Mouse (Mus musculus) layer of hippocampus, adult 8-10 months (tissue): ENCODE data around the gene Avpr1b. TPM values are rescaled to one million over a fixed set of nuclear protein-coding genes. Genes with fewer than 3 reads are reported as not detected.
"Not testable (repeated sequence)": the region's sequence is repeated elsewhere in the genome, so short reads cannot be mapped to it uniquely, and the experiment has no call there.

Source experiments
- DNase-seq, 2 experiments: peaks; one replicate each; pipeline ENCODE4 v3.0.0; 2022; ENCODE audit warnings: low spot score in 2 of 2
- total RNA-seq, 4 experiments: library from RNA; stranded (reverse); gene quantifications; 2 replicates each; pipeline ENCODE4 v1.2.4; 2022

Gene Avpr1b
- under 1 TPM; 0.27 to 0.49 (median 0.40) TPM for total RNA-seq

DNA sequence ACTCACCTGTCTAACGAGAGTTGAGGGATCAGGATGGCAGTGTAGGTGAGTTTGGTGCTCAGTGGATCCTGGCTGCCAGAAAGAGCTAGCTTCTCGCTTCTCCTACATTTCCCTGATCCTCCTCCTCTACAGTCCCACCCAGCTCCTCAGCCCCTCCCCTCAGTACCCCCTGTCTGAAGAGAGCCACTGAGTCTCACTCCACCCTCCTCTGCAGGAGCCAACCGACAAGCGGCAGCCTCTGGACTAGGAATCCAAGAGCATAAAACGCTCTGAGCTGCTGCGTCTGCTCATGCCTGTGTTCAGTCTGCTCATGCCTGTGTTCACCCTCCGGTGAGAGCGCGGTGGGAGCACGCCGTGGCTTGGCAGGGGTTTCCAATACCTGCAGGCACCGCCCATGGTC, at the start of gene Avpr1b:
Gene Avpr1b, plus strand, starts transcription at position 335 of the 400 bp plus-strand sequence.
- DNase-seq: no peak

DNA sequence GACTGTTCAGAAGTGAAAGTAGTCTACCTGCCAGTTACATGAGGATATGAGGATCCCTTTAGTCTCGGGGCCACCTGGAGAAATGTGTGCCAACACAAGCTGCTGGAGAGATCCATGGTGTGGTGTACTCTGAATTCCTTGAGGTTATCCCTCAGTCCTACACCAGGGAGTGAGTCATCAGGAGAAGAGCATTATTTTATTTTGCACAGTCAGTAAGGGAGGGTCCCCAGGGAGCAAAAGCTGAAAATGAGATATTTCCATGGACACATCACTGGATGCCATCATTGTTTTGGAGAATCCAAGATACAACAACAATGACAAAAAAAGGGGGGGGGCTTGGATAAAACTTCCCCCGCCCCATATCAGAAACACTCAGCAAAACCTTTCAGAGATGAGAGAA, 47.1 kb upstream of the Avpr1b start:
- no peak for DNase-seq

DNA sequence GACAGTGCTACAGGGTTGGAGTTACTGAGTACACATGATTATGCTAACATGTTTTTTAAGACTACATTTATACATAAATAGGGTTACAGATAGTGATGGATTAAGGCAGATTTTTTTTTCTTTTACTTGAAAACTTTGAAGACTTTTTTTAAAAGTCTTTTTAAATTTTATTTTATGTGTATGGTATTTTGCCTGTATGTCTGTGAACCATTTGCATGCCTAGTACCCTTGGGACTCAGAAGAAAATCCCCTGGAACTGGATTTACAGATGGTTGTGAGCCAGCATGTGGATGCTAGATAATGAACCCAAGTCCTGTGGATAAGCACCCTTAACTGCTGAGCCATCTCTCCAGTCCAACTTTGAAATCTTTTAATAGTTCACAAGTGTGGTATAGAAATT, 45.6 kb upstream of the Avpr1b start:
- DNase-seq: no peak

DNA sequence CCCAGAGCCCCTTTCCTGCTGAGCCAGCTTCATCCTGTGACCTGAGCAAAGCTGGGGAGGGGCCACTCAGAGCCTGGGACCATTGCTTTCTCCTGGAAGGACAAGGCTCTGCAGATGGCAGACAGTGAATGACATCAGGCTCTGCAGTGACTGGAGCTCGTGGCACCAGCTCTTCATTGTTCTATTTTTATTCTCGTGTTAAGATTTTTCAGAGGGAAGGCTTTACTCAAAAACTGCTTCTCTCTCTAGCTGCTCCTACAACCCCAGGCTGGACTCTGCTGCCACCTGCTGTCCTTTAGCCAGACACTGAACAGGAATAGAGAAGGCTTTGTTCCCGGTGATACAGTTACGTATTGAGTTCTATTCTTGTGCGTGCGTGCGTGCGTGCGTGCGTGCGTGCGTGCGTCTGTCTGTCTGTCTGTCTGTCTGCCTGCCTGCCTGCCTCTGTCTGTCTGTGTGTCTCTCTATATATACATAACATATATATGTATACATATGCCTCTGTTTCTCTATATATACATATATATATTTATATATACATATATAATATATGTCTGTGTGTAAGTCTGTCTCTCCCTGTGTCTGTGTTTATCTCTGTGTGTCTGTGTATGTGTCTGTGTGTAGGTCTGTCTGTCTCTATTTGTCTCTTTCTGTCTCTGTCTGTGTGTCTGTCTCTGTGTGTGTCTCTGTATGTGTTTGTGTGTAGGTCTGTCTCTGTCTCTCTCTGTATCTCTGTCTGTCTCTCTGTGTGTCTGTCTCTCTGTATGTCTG, 43.8 kb upstream of the Avpr1b start:
- peak; percentile 81 to 84 for DNase-seq

DNA sequence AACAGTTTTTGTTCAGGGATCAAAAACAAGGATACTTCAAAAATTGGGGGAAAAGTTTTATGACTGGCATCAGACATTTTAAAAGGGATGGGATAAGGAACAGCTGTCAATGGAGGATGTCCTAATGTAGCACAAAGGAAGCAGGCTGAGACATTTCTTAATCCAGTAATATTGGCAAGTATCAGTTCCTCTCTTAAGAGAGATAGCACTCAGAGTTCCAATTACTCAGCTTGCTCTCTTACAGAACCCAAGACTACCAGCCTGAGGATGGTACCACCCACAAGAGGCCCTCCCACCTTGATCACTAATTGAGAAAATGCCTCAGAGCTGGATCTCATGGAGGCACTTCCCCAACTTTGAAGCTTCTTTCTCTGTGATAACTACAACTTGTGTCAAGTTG, 38.5 kb upstream of the Avpr1b start:
- DNase-seq: no peak

DNA sequence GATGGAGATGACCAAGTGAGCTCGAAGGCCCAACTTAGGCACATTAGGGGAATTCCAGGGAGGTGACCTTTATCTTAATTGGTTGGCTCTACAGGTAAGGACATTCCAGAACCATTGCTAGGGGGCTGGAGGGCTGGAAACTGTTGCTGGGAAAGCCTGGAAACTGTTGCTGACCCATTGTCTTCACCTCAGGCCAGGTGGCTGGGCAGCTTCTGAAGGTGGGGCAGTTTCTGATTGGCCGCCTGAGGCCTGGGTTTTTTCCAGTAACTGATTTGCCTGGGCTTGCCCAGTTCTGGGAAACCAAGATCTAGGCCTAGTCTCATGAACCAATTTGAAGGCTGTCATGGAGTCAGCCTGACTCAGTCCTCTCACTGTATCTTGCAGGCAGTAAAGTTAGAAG, 37.0 kb upstream of the Avpr1b start:
- DNase-seq: no peak

DNA sequence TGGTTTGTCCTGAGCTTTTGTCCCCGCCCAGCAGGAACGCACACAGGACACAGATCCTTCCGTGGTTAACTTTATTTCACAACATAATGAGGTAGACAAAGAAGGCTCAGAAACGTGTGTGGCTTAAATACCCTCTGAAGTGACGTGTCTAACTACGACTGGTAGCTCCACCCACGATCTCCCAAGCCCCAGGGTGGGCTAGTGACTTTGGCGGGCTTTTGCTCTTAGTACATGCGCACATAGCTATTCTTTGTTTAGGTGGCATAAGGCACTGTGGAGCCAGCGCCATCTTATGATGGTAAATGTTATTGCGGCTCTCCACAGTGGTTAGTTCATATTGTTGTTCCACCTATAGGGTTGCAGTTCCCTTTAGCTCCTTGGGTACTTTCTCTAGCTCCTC, 33.0 kb upstream of the Avpr1b start:
- not testable (repeated sequence) for DNase-seq

DNA sequence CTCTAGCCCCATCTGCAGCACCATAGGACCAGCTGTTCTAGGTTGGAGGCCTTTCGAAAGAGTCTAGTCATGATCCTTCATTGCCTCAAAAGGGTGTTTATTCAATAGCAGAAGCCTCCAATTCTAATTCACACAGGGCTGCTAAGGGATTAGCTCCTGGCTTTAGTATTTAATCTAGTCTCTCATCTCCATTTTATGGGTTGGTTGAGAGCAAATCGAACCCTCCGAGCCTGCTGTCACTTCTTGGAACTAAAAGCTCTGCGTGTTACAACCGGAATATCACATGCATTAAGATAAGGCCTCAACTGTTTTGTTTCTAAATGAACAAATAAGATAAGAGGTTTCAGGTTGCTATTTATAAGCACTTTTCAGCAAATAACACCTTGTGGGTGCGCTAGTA, 29.3 kb upstream of the Avpr1b start:
- DNase-seq: no peak

DNA sequence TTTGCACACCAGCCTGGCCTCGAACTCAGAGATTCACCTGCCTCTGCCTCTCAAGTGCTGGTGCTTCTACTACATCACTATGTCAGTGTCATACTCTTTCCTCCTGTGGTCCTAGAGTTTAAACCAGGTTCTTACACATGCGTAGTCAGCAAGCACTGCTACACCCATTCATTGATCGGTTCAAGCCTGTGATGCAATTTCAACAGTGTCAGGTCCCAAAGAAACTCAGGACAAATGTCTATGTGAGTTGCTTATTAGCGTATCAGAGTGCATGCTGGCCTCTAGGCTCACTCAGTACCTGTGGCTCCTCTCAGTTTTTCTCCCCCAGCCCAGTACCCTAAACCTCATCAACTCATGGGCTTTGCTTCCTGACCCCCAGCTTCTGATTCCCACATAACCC, 28.6 kb upstream of the Avpr1b start:
- no peak for DNase-seq

DNA sequence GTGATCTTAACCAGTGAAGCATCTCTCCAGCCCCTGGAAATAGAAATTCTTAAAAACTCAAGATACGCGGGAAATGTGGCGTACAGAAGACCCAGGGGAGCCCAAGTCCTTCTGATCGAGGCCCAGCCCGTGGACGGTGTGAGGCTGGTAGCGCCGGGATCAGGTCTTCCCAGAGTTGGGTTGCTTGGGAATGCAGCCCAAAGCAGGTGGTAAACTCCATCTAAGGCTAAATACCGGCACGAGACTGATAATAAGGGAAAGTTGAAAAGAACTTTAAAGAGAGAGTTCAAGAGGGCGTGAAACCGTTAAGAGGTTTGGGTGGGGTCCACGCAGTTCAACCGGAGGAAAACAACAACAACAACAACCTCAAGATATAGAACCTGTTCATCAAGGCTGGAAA, 25.3 kb upstream of the Avpr1b start:
- no peak for DNase-seq

DNA sequence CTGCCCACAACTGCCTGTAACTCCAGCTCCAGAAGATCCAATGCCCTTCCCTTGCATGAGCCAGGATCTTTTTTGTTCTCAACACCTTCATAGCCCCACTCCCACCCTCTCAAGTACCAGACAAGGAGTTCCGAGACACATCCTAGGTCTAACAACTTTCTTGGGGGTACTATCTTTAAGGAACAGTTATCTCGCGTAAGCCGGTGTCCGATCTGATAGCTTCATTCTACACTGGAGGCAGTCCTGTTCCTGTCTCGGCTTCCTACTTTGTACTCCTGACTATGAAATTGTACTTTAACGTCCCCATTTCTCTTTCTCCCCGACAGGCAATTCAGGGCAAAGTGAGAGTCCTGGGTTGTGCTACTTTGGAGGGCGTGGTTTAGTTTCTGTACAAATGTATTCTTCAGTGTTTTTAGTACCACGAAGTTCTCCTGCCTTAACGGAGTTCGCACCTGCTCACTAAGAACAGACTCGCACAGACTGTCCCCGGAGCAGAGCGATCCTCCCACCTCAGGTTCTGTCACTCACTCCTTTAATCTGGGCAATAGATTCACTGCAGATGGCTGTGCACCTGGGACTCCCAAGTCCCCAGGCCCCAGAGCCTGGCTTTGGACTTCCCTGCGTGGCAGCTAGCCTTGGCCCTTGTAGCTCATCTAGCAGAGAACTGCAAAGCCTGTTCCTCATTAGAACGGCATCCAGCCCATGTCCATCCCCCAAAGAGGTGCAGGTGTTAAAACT, 19.9 kb upstream of the Avpr1b start:
- peak in 1 of 2 experiments; percentile 25 for DNase-seq

DNA sequence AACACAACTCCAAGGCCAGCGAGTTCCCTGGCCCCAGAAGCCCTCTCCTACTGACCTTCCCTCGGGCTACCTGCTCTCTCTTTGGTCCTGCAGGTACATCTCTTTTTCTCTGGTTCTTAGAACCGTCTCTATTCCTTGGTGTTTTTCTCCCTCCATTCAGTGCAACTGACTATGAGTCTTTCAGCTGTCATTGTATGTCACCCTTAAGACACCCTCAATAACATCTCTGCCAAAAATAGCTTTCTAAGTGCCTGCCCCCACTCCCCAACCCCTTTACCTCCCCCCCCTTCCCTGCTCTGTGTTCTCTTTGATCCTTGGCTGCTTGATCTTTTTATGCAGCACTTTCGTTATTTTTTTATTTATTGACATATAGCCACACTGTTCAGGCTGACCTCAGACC, 18.6 kb upstream of the Avpr1b start:
- no peak for DNase-seq

DNA sequence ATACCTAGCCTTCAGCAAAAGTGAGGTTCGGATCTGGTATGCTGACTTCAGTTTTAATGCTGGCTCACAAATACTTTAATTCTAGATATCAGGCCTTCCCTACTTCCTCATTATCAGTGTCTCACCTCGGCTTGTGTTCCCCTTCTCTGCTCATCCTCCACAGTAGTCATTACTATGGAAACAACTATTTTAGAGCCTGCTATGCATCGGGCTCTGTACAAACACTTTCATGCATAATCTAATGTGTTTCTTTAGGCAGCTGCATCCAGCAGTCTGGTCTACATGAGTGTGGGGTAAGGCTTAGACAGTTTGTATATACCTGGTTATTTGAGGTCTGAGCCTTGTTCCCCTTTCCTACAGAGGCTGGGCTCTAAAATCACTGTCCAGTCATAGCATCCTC, 15.4 kb upstream of the Avpr1b start:
- no peak for DNase-seq

DNA sequence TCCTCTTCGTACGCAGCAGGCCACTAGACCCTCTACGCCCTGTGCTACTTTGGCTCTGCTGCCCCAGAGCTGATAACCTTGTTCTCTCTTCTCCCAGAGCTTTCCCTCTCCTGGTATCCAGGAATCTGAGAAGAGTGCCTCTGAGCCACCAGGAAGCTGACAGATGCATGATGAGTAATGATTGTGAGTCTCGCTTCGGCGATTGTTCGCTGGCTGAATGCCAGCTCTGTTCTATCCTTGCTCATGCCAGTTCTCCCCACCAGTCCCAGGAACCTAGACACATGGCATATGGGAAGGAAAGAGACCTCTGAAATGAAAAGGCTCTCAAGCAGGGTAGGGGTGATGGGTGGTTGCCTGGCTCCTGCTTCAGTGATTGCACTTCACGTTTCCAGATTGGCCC, 12.2 kb upstream of the Avpr1b start:
- peak; percentile 63 to 75 for DNase-seq

DNA sequence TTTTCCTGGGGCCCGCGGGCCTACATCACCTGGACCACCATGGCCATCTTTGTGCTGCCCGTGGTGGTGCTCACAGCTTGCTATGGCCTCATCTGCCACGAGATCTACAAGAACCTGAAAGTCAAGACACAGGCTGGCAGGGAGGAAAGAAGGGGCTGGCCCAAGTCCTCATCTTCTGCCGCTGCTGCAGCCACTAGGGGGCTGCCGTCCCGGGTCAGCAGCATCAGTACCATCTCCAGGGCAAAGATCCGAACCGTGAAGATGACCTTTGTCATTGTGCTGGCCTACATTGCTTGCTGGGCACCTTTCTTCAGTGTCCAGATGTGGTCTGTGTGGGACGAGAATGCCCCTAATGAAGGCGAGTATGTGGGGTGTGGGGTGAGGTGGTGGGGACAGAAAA, 1.3 kb downstream of the Avpr1b start:
- DNase-seq: no peak

DNA sequence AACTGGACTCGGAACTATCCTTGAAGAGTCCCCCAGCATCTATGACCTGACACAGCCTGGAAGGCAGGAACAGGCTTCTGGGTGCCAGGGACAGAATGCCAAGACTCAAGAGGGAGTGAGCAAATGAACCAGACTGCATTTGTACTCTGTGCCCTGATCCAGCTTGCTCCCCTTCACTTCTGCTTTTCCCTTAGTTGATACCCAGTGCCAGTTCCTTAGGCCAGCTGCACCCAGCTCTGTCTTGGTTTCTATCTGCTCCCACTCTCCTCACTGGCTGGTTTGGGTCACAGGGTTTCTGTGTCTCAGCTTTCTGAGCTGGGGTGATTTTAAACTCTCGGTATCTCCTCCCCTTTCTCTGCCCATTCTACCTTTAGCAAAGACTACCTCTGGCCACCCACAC, 7.7 kb downstream of the Avpr1b start:
- DNase-seq: no peak

DNA sequence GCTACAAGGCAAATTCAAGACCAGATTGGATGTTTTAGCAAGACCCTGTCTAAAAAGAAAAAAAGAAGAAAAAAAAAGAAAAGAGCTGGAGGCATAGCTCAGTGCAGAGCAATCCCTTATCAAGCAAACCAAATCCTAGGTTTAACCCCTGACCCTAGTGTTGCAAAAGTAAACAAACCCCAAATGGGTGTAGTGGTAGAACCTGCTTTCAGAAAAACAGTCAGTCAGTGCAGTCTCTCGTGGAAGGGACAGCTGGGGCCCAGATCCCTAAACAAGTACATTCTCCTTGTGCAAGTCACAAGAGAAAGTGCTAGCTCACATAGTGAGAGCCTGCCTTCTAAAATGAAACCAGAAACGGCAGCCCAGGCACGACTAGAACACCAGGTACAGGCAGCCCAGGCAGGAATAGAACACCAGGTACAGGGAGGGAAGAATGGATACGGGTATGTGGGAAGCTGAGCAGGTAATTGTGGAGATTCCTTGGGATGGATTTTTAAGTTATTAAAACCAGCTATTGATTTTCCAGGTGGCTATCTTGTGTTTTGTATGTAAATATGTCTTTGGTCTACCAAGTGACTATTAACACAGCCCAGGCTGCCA, 13.6 kb downstream of the Avpr1b start:
- DNase-seq: no peak

DNA sequence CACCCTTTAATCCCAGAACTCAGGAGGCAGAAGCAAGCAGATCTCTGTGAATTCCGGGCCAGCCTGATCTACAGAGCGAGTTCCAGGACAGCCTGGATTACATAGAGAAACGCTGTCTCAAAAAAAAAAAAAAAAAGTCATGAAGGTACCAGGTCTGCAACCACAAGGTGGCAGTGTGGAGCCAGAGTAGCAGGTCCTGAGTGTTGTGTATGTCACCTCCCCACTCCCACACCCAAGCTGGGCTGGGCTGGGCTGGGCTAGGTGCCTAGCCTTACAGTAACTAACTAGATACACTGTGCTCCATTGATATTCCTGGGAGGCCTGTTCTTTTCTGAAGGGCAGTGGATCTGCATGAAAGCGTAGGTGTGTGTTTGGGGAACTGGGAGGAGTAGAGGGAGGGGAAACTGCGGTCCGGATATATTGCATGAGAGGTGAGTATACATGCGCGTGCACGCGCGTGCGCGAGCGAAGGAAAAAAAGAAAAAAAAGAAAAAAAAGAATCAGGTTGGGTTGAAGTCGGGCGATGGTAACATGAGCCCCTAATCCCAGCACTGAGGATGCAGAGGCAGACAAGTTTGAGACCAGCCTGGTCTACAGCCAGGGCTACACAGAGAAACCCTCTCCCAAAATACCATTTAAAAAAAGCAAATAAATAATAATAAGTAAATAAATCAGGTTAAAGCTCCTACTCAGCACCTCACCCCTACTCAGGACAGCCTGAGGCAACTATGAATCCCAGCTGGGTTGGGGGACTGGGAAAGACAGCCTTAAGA, 14.5 kb downstream of the Avpr1b start:
- peak; percentile 19 to 66 for DNase-seq

DNA sequence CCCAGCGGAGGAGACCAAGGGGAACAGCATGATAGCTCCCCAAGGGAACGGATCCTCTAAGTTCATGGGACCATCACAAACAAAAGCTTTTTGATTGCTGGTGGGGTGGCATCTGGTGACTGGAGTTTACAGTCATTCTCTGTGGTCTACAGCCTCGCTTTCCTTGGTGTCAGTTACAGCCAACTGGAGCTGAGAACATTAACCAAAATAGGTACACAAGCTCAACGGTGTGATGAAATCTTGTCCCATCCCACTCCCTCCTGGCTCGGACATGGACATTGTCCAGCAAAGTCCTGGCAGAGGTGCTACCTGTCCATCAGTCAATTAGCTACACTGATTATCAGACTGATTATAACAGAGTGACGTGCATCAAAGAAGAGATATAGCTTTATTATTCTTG, 15.6 kb downstream of the Avpr1b start:
- DNase-seq: no peak

DNA sequence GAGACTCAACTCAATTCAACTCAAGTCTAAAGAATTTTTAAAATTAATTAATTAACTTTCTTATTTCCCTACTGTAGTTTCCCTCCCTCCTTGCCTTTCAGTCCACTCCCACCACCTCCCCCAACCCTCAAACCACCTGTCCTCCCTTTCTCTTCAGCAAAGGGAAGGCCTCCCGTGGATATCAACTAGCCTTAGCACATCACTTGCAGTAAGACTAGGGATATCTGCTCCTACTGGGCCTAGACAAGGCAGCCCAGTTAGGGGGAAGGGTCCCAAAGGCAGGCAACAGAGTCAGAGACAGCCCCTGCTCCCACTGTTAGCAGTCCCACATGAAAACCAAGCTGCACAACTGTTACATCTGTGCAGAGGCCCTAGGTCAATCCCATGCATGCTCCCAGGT, 17.1 kb downstream of the Avpr1b start:
- DNase-seq: no peak

DNA sequence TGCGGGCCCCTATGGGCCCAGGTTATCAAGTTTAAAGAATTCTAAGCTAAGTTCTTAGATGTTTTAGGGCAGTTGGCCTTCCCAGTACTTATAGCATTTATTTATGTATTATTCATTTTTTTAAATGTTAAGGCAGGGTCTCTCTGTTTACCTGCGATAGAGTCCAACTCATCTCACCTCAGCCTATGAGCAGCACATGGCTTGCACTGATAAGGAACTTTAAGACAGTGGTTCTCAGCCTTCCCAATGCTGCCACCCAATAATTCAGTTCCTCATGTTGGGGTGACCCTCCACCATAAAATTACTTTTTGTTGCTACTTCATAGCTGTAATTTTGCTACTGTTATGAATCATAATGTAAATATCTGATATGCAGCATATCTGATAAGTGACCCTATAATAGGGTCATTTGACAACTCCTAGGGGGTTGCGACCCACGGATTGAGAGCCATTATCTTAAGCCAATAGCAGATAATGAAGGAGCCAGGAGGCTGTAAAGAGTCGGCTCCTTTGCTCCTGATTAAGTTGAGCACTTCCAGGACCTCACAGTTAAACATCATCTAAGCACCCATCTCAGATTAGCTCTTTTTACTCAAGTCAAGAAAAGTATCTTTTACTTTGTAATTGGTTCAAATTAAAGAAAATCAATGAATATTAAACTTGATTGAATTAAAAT, 17.6 kb downstream of the Avpr1b start:
- DNase-seq: no peak
